Mouse (Mus musculus) kidney, postnatal 4 days (tissue): ENCODE measurements around the gene Ifitm2.
"Not testable (repeated sequence)": the region's sequence is repeated elsewhere in the genome, so short reads cannot be mapped to it uniquely, and the experiment has no call there.

Source experiments
- DNase-seq, 2 experiments: peaks; one replicate each; pipeline ENCODE4 v3.0.0; 2021; ENCODE audit warnings: mixed read lengths in 2 of 2

Gene Ifitm2

GRCm38 (mm10) chr7:140955758-140956555 lies at the start of gene Ifitm2, which contains the start of gene Gm45717:
Ifitm2 (minus strand) TSS chr7:140955987.
Gm45717 (minus strand) TSS chr7:140955937.
- peak; percentile 83 to 88 for DNase-seq

GRCm38 (mm10) chr7:141003248-141004010 lies 47.6 kb upstream of the Ifitm2 start:
- DNase-seq = no peak

GRCm38 (mm10) chr7:141000881-141001708 lies 45.3 kb upstream of the Ifitm2 start:
- DNase-seq = no peak

GRCm38 (mm10) chr7:140998853-140999700 lies 43.3 kb upstream of the Ifitm2 start:
- no peak for DNase-seq

GRCm38 (mm10) chr7:140997817-140998216 lies 42.0 kb upstream of the Ifitm2 start:
- DNase-seq = no peak

GRCm38 (mm10) chr7:140991117-140991689 lies 35.4 kb upstream of the Ifitm2 start:
- no peak for DNase-seq

- no peak for DNase-seq
These were observed 34.8 kb upstream of the Ifitm2 start for GRCm38 (mm10) chr7:140990622-140991021.

- DNase-seq = no peak
These were observed 34.4 kb upstream of the Ifitm2 start for GRCm38 (mm10) chr7:140990185-140990584.

GRCm38 (mm10) chr7:140989022-140989421 lies 33.2 kb upstream of the Ifitm2 start:
- no peak for DNase-seq

GRCm38 (mm10) chr7:140987182-140988138 lies 31.7 kb upstream of the Ifitm2 start:
- DNase-seq = no peak

GRCm38 (mm10) chr7:140982971-140983370 lies 27.2 kb upstream of the Ifitm2 start:
- no peak for DNase-seq

- no peak for DNase-seq
These were observed 25.9 kb upstream of the Ifitm2 start for GRCm38 (mm10) chr7:140981704-140982103.

- DNase-seq = not testable (repeated sequence)
These were observed 20.9 kb upstream of the Ifitm2 start for GRCm38 (mm10) chr7:140976720-140977119.

- DNase-seq = no peak
These were observed 19.7 kb upstream of the Ifitm2 start for GRCm38 (mm10) chr7:140975465-140975864.

- DNase-seq = no peak
These were observed 19.2 kb upstream of the Ifitm2 start for GRCm38 (mm10) chr7:140974940-140975339.

GRCm38 (mm10) chr7:140973396-140974165 lies 17.8 kb upstream of the Ifitm2 start:
- DNase-seq = peak in 1 of 2 experiments; percentile 38

- peak; percentile 51 to 64 for DNase-seq
These were observed 15.8 kb upstream of the Ifitm2 start for GRCm38 (mm10) chr7:140971479-140972171.

- no peak for DNase-seq
These were observed 15.1 kb upstream of the Ifitm2 start for GRCm38 (mm10) chr7:140970931-140971330.

- DNase-seq = not testable (repeated sequence)
These were observed 12.9 kb upstream of the Ifitm2 start for GRCm38 (mm10) chr7:140968710-140969109.
